12 mouse cellular contexts compared by ENCODE assay signal in the genomic region with DNA sequence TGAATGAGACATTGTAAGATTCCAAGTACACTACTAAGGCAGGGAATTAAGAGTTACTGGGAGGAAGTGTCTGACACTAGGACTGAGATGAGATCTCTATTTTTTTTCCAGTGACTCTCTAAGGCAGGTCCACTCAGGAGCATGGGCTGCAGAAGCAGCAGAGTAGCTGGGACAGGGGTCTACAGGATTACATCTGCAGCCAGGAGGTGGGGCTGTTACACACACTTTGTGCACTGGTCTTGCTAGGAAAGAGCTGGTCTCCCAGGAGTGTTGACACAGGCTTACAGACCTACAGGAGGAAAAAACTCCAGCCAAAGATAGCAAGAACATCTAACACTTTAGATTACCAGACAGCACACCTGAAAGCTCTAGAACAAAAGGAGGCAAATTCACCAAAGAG.
DNase-seq lines count a peak whose midpoint lies in the region; ATAC-seq and TF ChIP-seq lines count a peak whose summit lies in the region.
"Had no signal": no experiment of that assay in that cellular context is flagged by ENCODE, and none has a peak within 500 bp of the region (broad histone marks: within the 10 kb centered on the region; RNA-seq: fewer than 3 reads in every experiment).

No protein-coding gene starts in this region.

- TF ChIP-seq POLR2A in ES-Bruce4 (IDR thresholded peaks at IDR 0.05; ENCODE audit: insufficient read depth, low read length) = no peak

- DNase-seq in cerebellum, postnatal 10 days = peak; percentile 43 to 55
- no peak for DNase-seq in cerebellum, adult 11 months
- peak; percentile 33 for DNase-seq in limb, embryonic 11.5 days (ENCODE audit: low spot score)
- no peak for DNase-seq in limb, embryonic 10.5 days (ENCODE audit: low spot score)
- DNase-seq in embryo, embryonic 10 days (ENCODE audit: low spot score) = peak; percentile 63
- DNase-seq in thymus, postnatal 36 days = no peak
- DNase-seq: heart, postnatal 14 days had no signal

- no peaks in the 10 kb centered on the region for H3K4me1 ChIP-seq in limb, embryonic 11.5 days (ENCODE audit: control insufficient read depth, insufficient read depth, low read length)
- H3K4me1 ChIP-seq in limb, embryonic 10.5 days = no peaks in the 10 kb centered on the region
- no peaks in the 10 kb centered on the region for H3K4me1 ChIP-seq in ES-Bruce4 (ENCODE audit: control insufficient read depth, insufficient read depth, low read length)
- H3K4me1 ChIP-seq in hindbrain, embryonic 16.5 days (ENCODE audit: control insufficient read depth, insufficient read depth, low read depth, low read length) = no peaks in the 10 kb centered on the region
- H3K4me1 ChIP-seq: embryonic facial prominence, embryonic 12.5 days; neural tube, embryonic 12.5 days had no signal

- no peaks in the 10 kb centered on the region for H3K36me3 ChIP-seq in limb, embryonic 11.5 days (ENCODE audit: control insufficient read depth, insufficient read depth, low read length)
- no peaks in the 10 kb centered on the region for H3K36me3 ChIP-seq in limb, embryonic 10.5 days
- no peaks in the 10 kb centered on the region for H3K36me3 ChIP-seq in ES-Bruce4 (ENCODE audit: control insufficient read depth, insufficient read depth, low read length, poor library complexity, severe bottlenecking)
- no peaks in the 10 kb centered on the region for H3K36me3 ChIP-seq in hindbrain, embryonic 16.5 days (ENCODE audit: control insufficient read depth, insufficient read depth, low read length)
- H3K36me3 ChIP-seq: embryonic facial prominence, embryonic 12.5 days; neural tube, embryonic 12.5 days had no signal

- H3K27me3 ChIP-seq in limb, embryonic 11.5 days (ENCODE audit: control insufficient read depth, insufficient read depth, low read length) = no peaks in the 10 kb centered on the region
- H3K27me3 ChIP-seq in limb, embryonic 10.5 days (ENCODE audit: low read depth, poor library complexity, severe bottlenecking) = no peaks in the 10 kb centered on the region
- H3K27me3 ChIP-seq in ES-Bruce4 (ENCODE audit: control insufficient read depth, insufficient read depth, low read length, poor library complexity, severe bottlenecking) = no peaks in the 10 kb centered on the region
- H3K27me3 ChIP-seq in hindbrain, embryonic 16.5 days (replicated peaks; ENCODE audit: control insufficient read depth, insufficient read depth, low read length) = no peaks in the 10 kb centered on the region
- H3K27me3 ChIP-seq: embryonic facial prominence, embryonic 12.5 days; neural tube, embryonic 12.5 days had no signal

- TF ChIP-seq EP300 in ES-Bruce4 (IDR thresholded peaks at IDR 0.05; ENCODE audit: insufficient read depth, low read depth, low read length) = no peak

- no peak overlapping the region for H3K4me3 ChIP-seq in limb, embryonic 11.5 days (ENCODE audit: low read depth, low read length)
- no peak overlapping the region for H3K4me3 ChIP-seq in limb, embryonic 10.5 days
- no peak overlapping the region for H3K4me3 ChIP-seq in ES-Bruce4 (ENCODE audit: low read depth, low read length)
- no peak overlapping the region for H3K4me3 ChIP-seq in hindbrain, embryonic 16.5 days (ENCODE audit: low read length)
- H3K4me3 ChIP-seq: embryonic facial prominence, embryonic 12.5 days; neural tube, embryonic 12.5 days had no signal

- peak; percentile 42 for TF ChIP-seq CTCF in ES-Bruce4 (IDR thresholded peaks at IDR 0.05; ENCODE audit: low read depth, low read length)

- H3K27ac ChIP-seq in limb, embryonic 11.5 days (replicated peaks; ENCODE audit: low read depth, low read length) = no peak overlapping the region
- H3K27ac ChIP-seq in limb, embryonic 10.5 days = no peak overlapping the region
- H3K27ac ChIP-seq in ES-Bruce4 (ENCODE audit: insufficient read depth, low read length) = no peak overlapping the region
- H3K27ac ChIP-seq in hindbrain, embryonic 16.5 days (ENCODE audit: low read depth, low read length) = no peak overlapping the region
- H3K27ac ChIP-seq: embryonic facial prominence, embryonic 12.5 days; neural tube, embryonic 12.5 days had no signal

- no peak overlapping the region for H3K4me2 ChIP-seq in limb, embryonic 11.5 days (ENCODE audit: low read depth, severe bottlenecking)
- no peak overlapping the region for H3K4me2 ChIP-seq in hindbrain, embryonic 16.5 days (ENCODE audit: low read length)
- H3K4me2 ChIP-seq: embryonic facial prominence, embryonic 12.5 days; neural tube, embryonic 12.5 days had no signal

- no peak overlapping the region for H3K9ac ChIP-seq in limb, embryonic 11.5 days (ENCODE audit: low read length)
- H3K9ac ChIP-seq in ES-Bruce4 (ENCODE audit: low read depth, poor library complexity, severe bottlenecking) = no peak overlapping the region
- H3K9ac ChIP-seq in hindbrain, embryonic 16.5 days (ENCODE audit: low read depth, low read length) = no peak overlapping the region
- H3K9ac ChIP-seq: embryonic facial prominence, embryonic 12.5 days; neural tube, embryonic 12.5 days had no signal

- ATAC-seq in limb, embryonic 11.5 days (ENCODE audit: insufficient number of reproducible peaks, low FRiP score, low TSS enrichment, low read depth) = no peak
- no peak for ATAC-seq in hindbrain, embryonic 16.5 days
- ATAC-seq: lung, postnatal 0 days had no signal

- H3K9me3 ChIP-seq in limb, embryonic 11.5 days (ENCODE audit: control insufficient read depth, low read length) = no peaks in the 10 kb centered on the region
- H3K9me3 ChIP-seq in limb, embryonic 10.5 days (replicated peaks) = no peaks in the 10 kb centered on the region
- H3K9me3 ChIP-seq in ES-Bruce4 (replicated peaks; ENCODE audit: control insufficient read depth, insufficient read depth, low read length, poor library complexity, severe bottlenecking) = no peaks in the 10 kb centered on the region
- H3K9me3 ChIP-seq in hindbrain, embryonic 16.5 days (ENCODE audit: control insufficient read depth, low read length) = no peaks in the 10 kb centered on the region
- H3K9me3 ChIP-seq: embryonic facial prominence, embryonic 12.5 days; neural tube, embryonic 12.5 days had no signal

Comparison
In these comparisons a context has a peak if more than half of its experiments do, and no peak if none do; other contexts are left out.
1. DNase-seq: peak in cerebellum, postnatal 10 days (2 of 2), limb, embryonic 11.5 days (single experiment) and embryo, embryonic 10 days (single experiment); none in cerebellum, adult 11 months (single experiment), limb, embryonic 10.5 days (single experiment) and thymus, postnatal 36 days (0 of 2).